Mouse (Mus musculus) spleen, postnatal 10 days (tissue): ENCODE measurements around the gene Dnmt3a.
A peak's percentile ranks its signal among the peaks of the same experiment; 100 is the strongest.

Experiments
- DNase-seq, 2 experiments: peaks; one replicate each; pipeline ENCODE4 v3.0.0; 2021 to 2022; ENCODE audit warnings: low spot score in 2 of 2

Dnmt3a gene

GRCm38 (mm10) chr12:3819899-3820298 is 14.1 kb downstream of the Dnmt3a start:
- no peak for DNase-seq

- DNase-seq = no peak
Measured at GRCm38 (mm10) chr12:3823408-3823807, 17.6 kb downstream of the Dnmt3a start.

- no peak for DNase-seq
Measured at GRCm38 (mm10) chr12:3824906-3825713, 19.3 kb downstream of the Dnmt3a start.

- DNase-seq = no peak
Measured at GRCm38 (mm10) chr12:3825714-3826080, 19.9 kb downstream of the Dnmt3a start.

GRCm38 (mm10) chr12:3827771-3828170 is 22.0 kb downstream of the Dnmt3a start:
- no peak for DNase-seq

- DNase-seq = no peak
Measured at GRCm38 (mm10) chr12:3833059-3833760, 27.4 kb downstream of the Dnmt3a start.

- peak in 1 of 2 experiments; percentile 30 for DNase-seq
Measured at GRCm38 (mm10) chr12:3833851-3834273, 28.1 kb downstream of the Dnmt3a start.

- DNase-seq = peak; percentile 31 to 63
Measured at GRCm38 (mm10) chr12:3834373-3835314, 28.8 kb downstream of the Dnmt3a start.

GRCm38 (mm10) chr12:3835576-3835975 is 29.8 kb downstream of the Dnmt3a start:
- DNase-seq = no peak

GRCm38 (mm10) chr12:3837081-3837832 is 31.4 kb downstream of the Dnmt3a start:
- no peak for DNase-seq

- DNase-seq = no peak
Measured at GRCm38 (mm10) chr12:3838009-3838408, 32.2 kb downstream of the Dnmt3a start.

- DNase-seq = no peak
Measured at GRCm38 (mm10) chr12:3839662-3840061, 33.9 kb downstream of the Dnmt3a start.

GRCm38 (mm10) chr12:3841121-3841520 is 35.3 kb downstream of the Dnmt3a start:
- no peak for DNase-seq

GRCm38 (mm10) chr12:3842843-3843242 is 37.0 kb downstream of the Dnmt3a start:
- no peak for DNase-seq

GRCm38 (mm10) chr12:3843371-3843861 is 37.6 kb downstream of the Dnmt3a start:
- DNase-seq = no peak

GRCm38 (mm10) chr12:3843918-3844317 is 38.1 kb downstream of the Dnmt3a start:
- no peak for DNase-seq

GRCm38 (mm10) chr12:3844335-3844734 is 38.5 kb downstream of the Dnmt3a start:
- DNase-seq = no peak

GRCm38 (mm10) chr12:3849481-3849880 is 43.7 kb downstream of the Dnmt3a start:
- no peak for DNase-seq

- DNase-seq = no peak
Measured at GRCm38 (mm10) chr12:3850165-3850564, 44.4 kb downstream of the Dnmt3a start.

- no peak for DNase-seq
Measured at GRCm38 (mm10) chr12:3850731-3851130, 44.9 kb downstream of the Dnmt3a start.

GRCm38 (mm10) chr12:3851179-3851578 is 45.4 kb downstream of the Dnmt3a start:
- no peak for DNase-seq
